Mouse (Mus musculus): ENCODE measurements around the gene Cfap20.

DNA sequence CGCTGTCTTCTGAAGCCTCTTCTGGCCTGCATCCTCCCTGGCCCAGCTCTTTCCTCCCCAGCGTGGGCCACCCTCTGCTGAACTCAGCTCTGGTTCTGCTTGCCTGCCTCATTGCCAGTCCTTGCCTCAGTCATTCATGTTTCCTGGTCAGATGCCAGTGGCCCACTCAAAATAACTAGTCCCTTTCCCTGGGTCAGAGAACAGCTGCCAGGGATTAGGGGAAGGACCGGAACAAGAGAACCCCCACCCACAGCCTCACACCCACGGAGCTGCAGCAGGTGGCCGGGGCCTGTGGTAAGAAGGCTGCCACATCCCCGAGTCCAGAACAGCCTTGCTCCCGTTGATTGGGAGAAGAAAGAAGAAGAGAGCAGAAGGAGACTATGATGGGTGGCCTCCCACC is 33.6 kb downstream of the Cfap20 start:
- TF ChIP-seq POLR2A (IDR thresholded peaks at IDR 0.05; ENCODE audit: borderline replicate concordance, low read depth, low read length) (no peak), CTCF (IDR thresholded peaks at IDR 0.05; ENCODE audit: low read depth, low read length) (no peak)
